Mouse (Mus musculus) C2C12 (cell line): ENCODE measurements around the gene Olfml1.

Source experiments
- CTCF ChIP-seq: IDR thresholded peaks from one replicate; pipeline ENCODE4 v1.5.1; 2011; ENCODE audit not compliant: control insufficient read depth, insufficient read depth, insufficient read length
- MYOG ChIP-seq: IDR thresholded peaks from one replicate; pipeline ENCODE4 v1.6.1; 2011; ENCODE audit not compliant: control insufficient read depth, insufficient read length; ENCODE audit errors: extremely low read depth
- USF1 ChIP-seq: IDR thresholded peaks from one replicate; pipeline ENCODE4 v1.6.1; 2011; ENCODE audit warnings: low read depth, mild to moderate bottlenecking, control low read depth, moderate library complexity

- TF ChIP-seq MYOG (no peak), CTCF (no peak), USF1 (no peak)
Observed at GRCm38 (mm10) chr7:107567261-107567671, at the start of gene Olfml1.
